Mouse (Mus musculus): ENCODE data around the gene Stra6.
A peak's percentile ranks its signal among the peaks of the same experiment; 100 is the strongest.

Gene Stra6

GRCm38 (mm10) chr9:58172863-58173262 is 109.3 kb downstream of the Stra6 start:
- DNase-seq (ENCODE audit: low spot score in 2 of 2) = no peak

DNA sequence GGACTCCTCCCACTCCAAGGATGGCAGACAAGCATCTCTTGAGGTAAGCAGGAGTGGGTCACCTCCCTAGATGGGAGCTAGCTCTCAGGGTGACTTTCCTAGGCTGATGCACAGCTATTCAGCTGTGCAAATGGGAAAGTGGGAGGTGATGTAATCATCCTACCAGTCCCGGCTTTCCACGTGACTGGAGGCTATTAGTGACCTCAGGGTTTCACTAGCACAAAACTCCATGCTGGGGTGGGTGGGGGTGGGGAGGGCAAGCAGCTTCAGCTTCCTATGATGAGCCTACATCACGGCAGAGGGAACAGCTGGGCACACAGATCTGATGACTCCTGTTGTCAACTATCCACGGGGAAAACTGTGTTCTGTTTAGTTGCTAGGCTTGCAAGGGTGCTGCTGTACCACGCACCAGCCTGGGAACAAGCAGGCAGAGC is 111.2 kb downstream of the Stra6 start:
- DNase-seq (ENCODE audit: low spot score in 2 of 2) = no peak

GRCm38 (mm10) chr9:58175745-58176487 is 112.3 kb downstream of the Stra6 start:
- peak in 1 of 2 experiments; percentile 46 for DNase-seq (ENCODE audit: low spot score in 2 of 2)

- DNase-seq (ENCODE audit: low spot score in 2 of 2) = no peak
Observed at GRCm38 (mm10) chr9:58177165-58177564, 113.6 kb downstream of the Stra6 start.

DNA sequence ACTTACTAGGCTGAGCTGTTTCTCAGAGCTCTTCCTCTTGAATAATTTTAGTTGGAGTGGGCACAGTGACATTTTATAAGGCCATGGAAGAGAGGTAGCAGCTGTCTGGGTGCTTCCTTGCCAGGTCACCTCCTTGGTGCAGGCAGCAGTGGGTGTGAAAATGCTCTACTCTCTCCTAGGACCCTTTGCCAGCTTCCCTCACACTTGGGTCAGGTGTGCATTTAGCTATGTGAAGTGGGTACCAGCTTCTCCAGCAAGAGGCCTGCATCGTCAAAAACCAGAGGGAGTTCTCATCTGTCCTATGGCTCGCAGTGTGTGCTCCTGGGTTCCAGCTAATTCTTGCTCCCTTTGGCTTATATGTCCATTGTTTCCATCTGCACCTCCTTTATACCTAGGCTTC is 115.8 kb downstream of the Stra6 start:
- DNase-seq (ENCODE audit: low spot score in 2 of 2) = no peak

- no peak for DNase-seq (ENCODE audit: low spot score in 2 of 2)
Observed at GRCm38 (mm10) chr9:58184456-58184855, 120.9 kb downstream of the Stra6 start.

GRCm38 (mm10) chr9:58194222-58194621 is 130.6 kb downstream of the Stra6 start:
- no peak for DNase-seq (ENCODE audit: low spot score in 2 of 2)

- DNase-seq (ENCODE audit: low spot score in 2 of 2) = no peak
Observed at GRCm38 (mm10) chr9:58195671-58196070, 132.1 kb downstream of the Stra6 start.

- no peak for DNase-seq (ENCODE audit: low spot score in 2 of 2)
Observed at GRCm38 (mm10) chr9:58196141-58196540, 132.6 kb downstream of the Stra6 start.

- DNase-seq (ENCODE audit: low spot score in 2 of 2) = no peak
Observed at GRCm38 (mm10) chr9:58196610-58197567, 133.3 kb downstream of the Stra6 start.

DNA sequence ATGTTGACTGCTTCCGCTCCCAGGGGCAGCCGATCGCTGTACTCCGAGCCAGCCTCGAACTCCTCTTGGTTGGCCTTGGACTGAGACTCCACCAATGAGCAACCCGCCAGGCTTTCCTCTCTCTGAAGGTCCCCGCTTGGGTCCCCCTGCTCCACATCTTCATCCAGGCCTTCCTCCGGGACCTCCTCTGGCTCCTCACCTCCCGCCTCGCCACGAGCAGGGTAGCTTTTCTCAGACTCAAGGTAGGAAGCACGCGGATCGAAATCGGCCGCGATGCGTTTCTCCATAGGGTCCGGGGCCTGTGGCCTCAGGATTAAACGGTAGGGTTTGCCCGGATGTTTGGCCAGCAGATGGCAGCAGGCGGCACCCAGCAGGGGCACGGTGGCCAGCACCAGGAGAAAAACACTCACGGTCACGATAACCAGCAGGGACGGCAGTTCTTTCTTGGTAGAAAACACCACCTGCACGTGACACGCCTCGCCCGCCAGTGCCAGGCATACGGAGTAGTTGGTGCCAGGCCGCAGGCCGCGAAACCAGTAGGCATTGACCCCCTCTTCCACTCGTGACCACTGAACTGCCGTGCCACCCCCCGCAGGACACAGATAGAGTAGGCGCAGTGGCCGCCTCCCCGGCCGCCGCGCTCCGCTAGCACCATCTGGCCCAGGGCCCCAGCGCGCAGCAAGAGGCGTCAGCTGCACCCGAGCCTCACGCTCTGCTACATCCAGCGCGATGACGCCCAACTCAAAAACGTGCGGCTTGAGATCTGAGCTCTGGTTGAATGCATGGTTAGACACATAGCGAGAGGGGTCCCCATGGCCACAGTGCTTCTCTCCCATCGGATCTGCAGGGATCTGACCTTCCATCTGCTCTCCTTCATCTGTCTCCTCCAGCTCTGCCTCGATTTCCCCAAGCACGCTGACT is 134.5 kb downstream of the Stra6 start:
- peak; percentile 45 to 60 for DNase-seq (ENCODE audit: low spot score in 2 of 2)

DNA sequence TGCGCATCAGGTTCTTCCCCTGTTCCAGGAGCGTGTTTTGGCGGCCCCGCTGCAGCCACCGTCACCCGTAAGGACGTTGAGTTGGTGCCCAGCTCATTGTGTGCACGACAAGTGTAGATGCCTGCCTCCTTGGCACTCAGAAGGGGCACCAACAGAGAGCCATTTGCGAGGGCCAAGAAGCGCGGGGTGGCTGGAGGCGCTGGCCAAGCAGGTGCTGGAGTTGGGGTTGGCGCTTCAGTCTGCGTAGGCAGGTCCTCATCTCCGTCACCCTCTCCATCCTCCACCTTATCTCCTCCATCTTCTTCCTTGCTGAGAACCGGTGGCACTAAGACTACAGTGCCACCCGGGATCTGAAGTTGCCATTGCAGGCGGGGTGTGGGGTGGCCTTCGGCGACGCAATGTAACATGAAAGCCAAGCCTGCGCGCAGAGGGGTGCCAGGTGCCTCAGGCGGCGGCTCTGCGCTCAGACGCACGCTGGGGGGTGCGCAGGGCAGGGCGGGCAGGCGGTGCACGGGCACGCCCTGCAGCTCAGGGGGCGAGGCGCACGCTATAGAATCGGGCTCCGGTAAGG is 135.3 kb downstream of the Stra6 start:
- DNase-seq (ENCODE audit: low spot score in 2 of 2) = peak in 1 of 2 experiments; percentile 43

DNA sequence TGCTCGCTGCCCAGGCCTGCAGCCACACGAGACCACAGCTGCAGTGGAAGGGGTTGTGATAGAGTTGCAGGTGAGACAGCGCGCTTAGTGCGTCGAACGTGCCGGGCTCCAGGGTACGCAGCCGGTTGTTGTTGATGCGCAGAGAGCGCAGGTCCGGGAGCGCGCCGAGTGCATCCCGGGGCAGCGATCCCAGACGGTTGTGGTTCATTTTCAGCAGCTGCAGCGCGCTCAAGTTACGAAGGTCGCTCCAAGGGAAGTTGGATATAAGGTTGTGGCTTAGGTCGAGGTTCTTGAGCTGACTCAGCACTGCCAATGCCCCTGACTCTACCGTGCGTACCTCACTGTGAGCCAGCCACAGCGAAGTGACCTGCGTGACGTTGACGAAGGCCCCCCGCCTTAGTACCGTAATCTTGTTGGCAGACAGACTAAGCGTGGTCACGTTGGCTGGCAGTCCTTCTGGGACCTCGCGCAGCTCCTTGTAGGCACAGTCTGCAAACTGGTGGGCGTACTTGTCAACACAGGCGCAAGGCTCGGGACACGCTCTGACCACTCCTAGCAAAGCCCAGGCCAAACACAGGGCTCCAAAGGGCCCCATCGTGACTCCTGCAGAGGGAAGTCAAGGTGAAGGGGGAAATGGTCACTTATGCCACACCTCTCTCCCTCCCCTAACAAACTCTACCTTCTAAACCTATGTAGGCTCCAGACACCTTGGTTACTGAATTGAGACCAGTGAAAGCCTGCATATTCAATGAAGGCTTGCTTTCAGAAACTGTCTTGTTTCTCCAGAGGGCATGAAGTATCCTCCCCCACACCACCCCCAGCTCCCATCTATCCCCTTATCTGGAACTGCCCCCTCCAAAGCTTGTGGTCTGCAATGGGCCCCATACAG is 136.0 kb downstream of the Stra6 start:
- DNase-seq (ENCODE audit: low spot score in 2 of 2) = no peak

GRCm38 (mm10) chr9:58200270-58201090 is 136.9 kb downstream of the Stra6 start:
- no peak for DNase-seq (ENCODE audit: low spot score in 2 of 2)

- DNase-seq (ENCODE audit: low spot score in 2 of 2) = peak; percentile 42 to 45
Observed at GRCm38 (mm10) chr9:58201091-58201842, 137.7 kb downstream of the Stra6 start.

- peak in 1 of 2 experiments; percentile 33 for DNase-seq (ENCODE audit: low spot score in 2 of 2)
Observed at GRCm38 (mm10) chr9:58201861-58202549, 138.4 kb downstream of the Stra6 start.

DNA sequence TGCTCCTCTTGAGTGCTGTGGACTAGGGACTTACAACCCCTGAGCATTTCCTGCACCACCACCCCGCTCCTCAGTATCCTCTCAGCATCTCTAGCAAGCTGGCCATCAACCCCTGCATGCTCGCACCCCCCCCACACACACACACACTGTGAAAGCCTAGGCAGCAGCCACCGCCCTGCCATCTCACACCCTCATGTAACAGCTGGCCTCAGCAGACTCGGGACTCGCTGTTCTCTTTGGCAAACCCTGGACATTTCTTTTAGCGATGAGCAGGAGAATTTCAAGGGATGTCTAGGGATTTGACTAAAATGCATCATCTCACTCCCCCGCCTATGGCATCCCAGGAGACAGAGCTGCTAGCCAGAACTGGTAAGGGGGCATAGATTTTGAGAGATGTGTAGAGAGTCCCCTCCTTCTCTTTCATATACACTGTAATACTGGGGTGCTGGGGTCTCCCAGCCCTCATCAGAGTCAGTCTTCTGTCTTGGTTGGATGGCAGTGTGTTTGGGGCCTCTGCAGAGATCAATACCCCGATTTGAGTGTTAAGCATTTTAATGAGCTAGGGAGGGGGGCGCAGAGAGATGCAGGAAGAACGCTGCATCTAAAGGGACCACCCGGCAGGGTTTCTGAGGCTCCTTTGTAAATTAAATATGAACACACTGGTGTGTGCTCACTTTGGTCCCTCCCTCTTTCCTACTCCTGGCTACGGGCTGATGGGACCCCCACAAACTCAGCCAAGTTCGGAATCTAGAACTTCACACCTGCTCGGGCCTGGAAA is 139.3 kb downstream of the Stra6 start:
- peak in 1 of 2 experiments; percentile 68 for DNase-seq (ENCODE audit: low spot score in 2 of 2)
